Mouse (Mus musculus) adrenal gland (tissue): ENCODE data around the gene Pde10a.

Experiments used
- intact Hi-C: fragments of 180-260 bp; cut with DNase I; formaldehyde crosslinking; loops from one replicate; pipeline ENCODE4 v1.15.1; 2025

Gene Pde10a

DNA sequence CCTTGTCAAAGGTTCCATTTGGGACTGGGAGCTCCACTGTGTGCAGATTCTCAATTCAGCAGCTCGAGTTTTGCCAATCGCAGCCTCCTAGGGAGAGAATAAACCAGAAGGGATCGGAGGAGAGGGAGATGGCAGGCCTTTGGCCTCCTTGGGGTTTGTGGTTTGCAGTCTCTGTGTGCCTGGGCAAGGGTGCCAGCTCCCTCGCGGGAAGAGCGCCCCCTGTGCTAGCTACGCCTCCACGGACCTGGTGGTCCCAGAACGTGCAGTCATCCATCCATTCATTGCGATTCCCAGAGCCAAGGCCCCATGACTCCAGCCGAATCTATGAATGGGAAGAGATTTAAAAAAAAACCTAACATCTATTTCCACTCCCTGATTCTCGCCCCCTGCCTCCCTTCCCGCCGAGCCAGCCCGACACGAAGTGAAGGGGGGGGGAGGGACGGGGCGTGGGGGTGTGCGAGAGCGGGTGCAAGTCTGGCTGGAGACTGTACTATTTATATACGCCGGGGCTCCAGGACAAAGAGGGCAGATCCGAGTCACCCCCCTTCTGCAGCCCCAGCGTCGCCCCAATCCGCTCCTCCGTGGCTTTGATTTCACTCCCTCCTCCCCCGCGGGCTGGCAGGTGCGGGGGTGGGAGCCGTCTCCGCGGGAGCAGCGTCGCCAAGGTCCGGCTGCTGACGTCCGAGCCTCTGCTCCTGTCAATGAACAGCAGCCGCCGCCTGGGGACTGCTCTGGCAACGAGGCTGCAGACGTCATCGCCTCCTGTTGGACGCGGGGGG, 596 bp upstream of the Pde10a start:
- intact Hi-C loops = no loop called here

DNA sequence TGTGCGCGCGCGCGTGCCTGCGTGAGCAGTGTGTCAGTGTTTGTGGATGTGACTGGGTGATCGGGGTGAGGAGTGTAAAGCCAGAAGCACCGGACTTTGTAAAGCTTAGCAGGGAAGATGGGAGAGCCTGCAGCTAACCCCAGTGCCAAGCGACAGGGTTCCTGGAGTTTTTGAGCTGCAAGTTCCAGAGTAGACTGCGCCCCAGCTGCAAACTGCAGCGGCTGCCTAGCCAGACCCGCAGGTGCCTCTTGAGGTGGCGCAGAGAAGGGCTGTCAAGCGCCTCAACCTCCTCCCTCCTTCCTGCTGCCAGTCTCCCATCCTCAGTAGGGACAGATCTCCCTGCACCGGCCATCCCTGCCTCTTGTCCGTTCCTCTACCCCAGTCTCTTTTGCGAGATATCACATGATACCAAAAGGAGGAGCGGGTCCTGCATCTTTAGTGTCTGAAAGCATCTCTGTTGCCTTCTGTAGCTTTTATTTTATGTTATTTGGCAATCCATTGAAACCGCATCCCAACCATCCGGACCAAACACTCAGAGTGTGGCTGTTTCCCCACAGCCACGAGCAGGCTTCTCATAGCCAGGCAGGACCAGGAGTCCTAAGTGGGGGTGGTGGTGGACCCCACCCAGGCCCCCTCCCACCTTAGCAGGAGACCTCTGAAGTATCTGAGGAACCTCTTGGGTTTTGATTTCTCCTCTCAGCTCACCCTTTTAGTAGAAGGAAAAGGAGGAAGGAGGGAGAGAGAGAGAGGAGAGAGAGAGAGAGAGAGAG, 984 bp downstream of the Pde10a start:
- intact Hi-C loops = no loop called here

DNA sequence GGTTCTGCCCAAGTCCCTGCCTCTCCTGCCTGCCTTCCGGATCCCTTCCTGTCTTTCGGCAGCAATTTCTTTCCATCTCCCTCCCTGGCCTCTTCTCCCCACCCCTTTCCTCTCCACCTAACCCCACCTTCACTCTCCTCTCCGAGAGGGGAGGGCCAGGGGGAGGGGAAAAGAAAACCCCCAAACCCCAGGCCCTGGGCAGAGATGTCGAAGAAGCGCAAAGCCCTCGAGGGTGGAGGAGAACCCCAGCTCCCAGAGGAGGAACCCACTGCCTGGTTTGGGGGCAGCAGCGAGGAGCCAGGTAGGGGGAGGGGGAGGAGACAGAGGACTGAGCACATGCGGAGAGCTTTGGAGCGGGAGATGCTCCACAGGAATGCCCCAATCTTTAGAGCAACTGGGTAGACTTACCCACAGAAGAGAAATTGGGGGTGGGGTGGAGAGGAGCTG, 1.7 kb downstream of the Pde10a start:
- intact Hi-C loops = no loop called here

DNA sequence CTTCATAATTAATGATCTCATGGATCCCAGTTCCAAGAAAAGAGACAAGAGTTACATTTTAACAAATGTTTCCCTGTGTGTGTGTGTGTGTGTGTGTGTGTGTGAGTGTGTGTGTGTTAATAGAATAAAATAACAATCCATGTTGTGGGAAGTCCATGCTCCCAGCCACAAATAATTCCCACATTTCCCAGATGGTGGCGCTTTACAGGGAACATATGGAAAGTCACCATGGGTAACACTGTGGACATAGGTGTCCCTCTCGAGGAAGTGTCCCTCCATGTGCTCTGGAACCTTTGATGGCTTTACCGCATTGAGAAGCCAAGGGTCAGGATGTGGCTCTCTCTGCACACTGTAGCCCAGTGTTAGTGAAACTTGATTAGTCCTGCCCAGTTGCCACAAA, 3.5 kb downstream of the Pde10a start:
- intact Hi-C loops = no loop called here

DNA sequence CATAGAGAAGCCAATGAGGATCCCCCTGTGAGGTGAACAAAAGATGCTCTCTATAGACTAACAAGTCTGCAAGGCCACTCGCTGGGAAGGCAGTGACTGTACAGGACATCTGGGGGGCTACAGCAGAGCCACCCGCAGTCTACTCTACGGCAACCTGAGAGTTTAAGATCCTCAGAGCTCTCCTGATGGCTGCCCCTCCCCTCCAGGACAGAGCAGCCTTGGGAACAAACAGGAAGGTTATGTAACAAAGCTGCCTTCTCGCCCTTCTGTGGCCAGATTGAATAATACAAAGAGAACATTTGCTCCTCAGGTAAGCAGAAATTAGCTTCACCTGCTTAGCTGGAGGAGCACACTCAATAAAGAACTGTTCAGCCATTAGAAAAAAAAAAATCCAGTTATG, 7.4 kb downstream of the Pde10a start:
- intact Hi-C loops = loop anchor here (2.0 kb wide), 1 partner anchor 44 kb away; no protein-coding TSS in a partner anchor

DNA sequence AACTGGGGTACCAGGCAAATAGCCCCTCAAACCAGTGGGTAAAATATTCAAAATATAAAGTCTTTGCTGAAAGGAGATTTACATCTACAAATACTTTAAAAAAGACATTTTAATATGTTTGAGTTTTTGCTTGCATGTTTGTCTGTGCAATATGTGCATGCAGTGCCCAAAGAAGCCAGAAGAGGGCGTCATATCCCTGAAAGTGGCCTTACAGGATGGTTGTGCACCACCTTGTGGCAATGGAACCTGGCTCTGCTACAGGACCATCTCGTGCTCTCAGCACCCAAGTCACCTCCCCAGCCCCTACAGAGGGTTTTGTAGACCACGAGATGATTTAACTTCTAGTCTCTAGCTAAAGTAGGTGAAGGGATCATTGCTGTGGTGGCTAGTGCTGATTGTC, 8.7 kb downstream of the Pde10a start:
- intact Hi-C loops = loop anchor here (2.0 kb wide), 1 partner anchor 43 kb away; no protein-coding TSS in a partner anchor

DNA sequence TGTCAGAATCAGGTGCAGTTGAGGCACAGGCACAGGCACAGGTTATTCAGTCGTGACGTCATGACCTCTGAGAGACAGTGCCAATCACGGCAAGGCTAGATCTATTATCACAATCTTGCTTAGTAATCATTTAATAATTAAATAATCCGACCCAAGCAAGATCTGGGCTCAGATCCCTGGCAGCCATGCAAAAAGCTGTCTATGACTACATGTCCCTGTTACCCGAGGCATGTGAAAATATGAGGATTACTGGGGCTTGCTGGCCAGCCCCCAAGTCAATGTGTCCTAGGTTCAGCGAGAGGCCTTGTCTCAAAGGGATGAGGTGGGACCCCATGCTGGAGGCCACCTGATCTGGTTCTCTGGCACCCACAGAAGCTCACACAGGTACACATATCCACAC, 11.3 kb downstream of the Pde10a start:
- intact Hi-C loops = loop anchor here (2.0 kb wide), 1 partner anchor 56 kb away; no protein-coding TSS in a partner anchor

DNA sequence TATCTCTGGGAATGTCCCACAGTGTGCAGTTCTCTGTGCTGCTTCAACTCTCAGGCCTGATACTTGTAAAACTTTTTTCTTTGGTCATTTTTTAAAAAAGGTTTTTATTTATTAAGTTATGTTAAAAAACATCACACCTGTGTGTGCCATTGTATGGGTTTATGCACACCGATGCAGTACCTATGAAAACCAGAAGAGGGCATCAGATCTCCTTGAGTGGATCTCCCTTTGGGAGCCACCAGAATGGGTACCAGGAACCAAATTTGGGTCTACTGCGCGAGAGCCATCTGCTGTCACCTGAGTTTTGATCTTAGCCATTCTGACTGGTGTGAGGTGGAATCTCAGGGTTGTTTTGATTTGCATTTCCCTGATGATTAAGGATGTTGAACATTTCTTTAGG, 12.9 kb downstream of the Pde10a start:
- intact Hi-C loops = no loop called here

DNA sequence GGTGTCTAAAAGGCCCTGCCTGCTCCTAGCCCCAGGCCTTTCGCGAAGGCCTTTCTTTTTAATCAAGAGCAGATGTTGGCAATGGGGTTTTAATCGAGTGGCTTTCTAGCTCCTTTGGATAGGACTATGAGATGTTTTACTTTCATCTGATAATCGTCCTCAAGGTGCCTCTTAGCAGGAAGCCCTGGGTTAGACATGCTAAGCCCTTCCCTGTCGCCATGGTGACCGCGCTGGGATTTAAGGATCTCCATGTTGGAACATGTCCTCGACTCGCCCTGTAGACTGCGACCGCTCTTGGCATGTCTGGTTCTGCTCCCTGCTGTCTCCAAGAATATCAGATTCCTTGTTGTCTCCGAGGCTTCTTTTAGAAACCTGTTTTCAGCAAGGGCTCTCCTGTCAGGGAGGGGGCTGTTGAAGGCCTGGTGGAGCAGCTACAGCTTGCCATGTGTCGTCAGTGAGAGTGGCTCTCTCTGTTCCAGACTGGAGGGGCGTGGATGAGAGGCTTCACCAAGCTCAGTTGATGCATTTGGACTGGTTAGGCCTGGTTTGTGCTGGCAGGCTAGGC, 16.9 kb downstream of the Pde10a start:
- intact Hi-C loops = no loop called here

DNA sequence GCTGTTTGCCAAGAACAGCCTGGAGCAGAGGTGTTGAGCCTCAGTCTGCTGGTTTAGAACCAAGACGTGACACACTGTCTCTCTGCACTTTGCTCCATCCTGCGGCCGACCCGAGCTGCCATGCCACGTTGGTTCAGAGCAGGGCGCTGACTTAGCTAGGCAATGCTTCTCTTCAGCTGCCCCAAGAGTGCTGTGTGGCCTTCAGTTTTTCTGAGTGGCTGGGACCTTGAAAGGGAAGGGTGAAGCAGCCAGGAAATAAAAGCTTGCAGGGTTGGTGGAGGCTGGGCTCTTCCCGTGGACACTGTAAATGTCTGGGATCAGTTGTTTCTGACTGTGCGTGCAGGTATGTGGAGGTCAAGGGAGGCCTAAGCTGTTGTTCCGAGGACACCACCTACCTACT, 21.2 kb downstream of the Pde10a start:
- intact Hi-C loops = no loop called here

DNA sequence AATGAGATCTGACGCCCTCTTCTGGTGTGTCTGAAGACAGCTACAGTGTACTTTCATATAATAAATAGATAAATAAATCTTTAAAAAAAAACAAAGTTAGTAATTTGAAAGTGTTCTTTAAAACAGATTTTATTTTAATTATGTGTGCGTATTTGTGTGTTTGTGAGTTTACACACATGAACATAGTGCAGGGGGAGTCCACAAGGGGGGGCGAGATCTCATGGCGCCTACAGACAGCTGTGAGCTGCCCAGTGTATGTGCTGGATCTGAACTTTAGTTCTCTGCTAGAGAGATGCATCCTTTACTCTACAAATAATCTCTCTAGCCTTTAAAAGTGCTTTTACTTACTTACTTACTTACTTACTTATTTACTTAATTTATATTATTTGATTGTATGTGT, 23.6 kb downstream of the Pde10a start:
- intact Hi-C loops = no loop called here

DNA sequence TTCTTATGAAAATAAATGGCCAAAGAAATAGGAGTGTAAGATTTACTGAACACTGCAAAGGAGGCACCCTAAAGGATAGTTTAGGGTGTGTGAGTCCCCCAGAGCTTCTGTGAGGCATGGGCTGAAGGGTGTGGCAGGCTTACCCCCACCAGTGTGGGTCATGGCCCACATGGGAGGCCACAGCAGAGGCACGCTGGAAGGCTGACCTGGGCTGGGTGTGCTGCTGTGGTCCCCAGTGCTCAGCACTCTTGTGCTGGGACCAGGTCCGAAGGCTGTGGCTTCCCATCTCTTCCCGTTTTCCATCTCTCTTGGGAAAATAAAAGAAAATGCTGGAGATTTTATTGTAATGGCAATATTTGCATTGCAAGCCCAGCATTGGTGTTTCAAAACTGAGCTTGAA, 26.5 kb downstream of the Pde10a start:
- intact Hi-C loops = no loop called here

DNA sequence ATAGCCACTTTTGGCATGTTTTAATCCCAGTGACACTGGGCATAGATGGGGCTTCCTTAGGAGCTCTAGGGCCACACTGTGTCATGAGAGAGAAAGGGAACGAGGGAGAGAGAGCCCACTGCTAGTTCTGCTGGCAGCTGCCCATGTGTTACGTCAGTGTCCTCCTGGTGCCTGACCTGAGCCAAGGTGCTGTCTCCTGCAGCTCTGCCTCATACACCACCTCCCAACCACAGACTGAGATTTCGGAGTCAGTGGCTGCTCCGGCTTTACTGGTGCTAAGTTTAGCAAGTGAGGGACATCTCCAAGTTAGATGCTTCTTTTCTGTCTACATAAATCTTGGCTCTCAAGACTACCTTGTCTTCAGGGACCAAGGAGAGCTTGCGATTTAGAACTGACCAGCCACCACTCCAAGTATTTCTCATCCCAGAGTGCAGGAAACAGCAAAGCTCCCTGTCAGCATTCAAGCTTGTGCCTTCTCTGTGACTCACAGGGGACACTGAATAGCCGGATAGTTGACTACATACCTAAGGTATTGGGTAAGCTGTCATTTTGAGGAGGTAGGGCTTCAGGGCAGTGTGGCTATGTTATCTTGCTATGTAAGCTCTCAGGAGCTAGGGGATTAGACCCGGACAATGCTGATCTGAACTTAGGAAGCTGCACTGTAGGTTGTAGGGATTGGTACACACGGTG, 27.3 kb downstream of the Pde10a start:
- intact Hi-C loops = no loop called here

DNA sequence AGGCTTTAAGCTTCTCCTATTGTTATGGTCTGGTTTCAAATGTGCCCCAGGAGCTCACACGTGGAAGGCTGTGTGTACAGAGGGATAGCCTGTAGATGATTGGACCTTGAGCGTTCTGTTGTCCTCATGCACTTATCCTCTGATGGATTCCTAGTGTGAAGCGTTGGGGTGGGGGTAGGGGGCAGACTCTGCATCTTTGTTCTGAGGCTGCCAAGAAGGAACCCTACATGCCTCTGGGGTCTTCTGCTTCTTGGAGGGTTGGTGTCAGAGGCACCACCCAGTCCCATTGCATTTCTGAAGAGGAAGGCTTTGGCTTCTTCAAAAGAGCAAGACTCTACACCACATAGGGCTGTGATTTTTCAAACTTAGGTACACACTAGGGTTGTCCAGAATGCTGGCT, 28.4 kb downstream of the Pde10a start:
- intact Hi-C loops = no loop called here

DNA sequence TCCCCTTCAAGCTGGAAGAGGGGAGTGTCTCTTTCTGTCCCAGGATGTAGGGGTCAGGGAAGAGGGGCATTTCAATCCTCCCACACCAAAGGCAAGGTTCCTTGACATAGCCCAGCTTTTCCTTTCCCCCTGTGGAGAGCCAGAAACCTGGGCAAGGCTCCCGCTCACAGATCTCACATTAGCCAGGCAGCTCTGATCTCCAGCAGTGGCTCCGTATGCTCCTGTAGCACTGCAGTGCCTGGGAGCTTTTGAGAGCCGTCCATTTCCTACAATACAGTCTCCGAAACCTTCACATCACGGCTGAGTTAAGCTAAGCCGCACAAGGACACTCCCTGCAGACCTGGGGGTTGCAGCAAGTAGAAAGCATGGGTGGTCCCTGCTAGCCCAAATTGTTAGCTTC, 29.0 kb downstream of the Pde10a start:
- intact Hi-C loops = no loop called here

DNA sequence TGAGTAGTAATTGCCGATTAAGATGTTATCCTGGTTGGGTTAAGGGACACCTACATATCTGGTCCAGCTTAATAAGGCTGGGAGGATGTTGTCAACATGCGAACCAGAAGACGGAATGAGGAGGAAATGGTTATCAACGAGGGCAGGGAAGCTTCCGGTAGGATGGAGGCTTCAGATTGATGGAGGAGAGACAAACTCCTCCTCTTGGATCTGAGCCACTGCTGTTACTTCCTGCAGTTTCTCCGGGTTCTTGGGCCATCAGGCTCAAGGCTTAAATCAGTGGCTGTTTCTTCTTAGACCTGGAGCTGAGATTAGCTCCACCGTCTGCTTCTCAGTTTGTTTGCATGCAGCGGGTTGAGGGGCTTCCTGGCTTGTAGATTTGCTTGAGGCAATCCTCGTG, 30.6 kb downstream of the Pde10a start:
- intact Hi-C loops = no loop called here

DNA sequence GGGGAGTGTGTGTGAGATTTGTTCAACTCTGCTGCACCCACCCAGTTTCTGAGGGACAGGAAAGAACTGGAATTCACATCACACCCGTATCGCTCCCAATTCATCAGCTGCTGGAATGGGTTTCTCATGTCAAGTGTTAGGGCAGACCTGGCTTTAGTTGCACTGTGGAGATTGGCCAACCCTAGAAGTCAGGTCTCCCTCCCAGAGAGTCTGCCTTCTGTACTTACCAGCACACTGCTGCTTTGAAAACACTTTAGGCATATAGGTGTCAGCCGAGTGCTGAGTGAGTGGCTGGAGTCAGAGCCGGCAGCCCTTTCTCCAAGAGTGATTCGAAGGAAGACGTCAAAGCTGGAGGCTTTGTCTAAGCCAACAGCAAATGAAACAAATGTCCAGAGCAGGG, 31.1 kb downstream of the Pde10a start:
- intact Hi-C loops = no loop called here

DNA sequence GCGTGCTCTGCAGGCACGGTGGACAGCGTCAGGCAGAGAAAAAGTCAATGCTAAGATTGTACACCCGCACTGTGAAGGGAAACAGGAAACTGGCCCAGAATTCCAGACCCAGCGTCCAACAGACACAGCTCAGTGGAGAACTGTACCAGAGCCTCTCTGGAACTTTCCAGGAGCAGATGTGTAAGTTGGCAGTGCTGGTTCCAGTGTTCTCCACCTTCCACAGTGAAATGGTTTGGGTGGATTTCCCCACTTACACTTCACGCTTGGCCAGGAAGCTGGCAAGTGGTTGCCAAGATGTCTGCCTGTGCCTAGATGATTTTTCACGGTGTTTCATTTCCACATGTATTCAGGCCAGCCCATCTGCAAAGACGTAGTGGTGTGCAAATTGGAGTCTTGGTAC, 32.8 kb downstream of the Pde10a start:
- intact Hi-C loops = no loop called here

DNA sequence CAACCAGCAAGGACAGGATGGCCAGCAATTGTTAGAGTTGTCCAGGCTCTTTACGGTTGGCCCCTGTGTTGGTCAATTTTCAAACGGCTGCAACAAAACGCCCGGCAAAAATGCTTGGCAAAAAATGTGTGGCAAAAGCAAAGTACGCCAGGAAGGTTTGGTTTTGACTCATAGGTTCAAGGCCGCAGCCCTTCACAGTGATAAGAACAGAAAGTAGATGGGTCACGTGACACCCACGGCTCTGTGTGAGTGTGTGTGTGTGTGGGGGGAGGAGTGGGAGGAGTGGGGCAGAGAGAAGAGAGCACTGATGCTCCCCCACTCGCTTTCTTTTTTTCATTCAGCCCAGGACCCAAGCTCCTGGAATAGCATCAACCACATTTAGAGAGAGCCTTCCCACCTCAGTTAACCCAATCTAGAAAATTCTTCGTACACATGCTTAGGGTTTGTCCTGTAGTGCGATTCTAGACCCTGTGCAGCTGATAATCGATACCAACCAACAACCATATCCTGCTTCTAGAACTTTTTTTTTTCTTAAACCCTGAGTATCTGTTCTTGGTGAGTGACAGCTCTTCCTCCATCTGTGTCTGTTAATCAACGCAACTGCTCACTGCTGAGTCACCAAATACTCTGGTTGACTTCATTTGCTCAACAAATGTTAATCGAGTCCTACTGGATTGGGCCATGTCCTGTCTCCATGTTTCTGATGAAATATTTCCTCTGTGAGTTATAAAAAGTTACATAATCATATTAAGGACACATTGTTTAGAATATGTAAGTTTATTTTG, 37.1 kb downstream of the Pde10a start:
- intact Hi-C loops = no loop called here

DNA sequence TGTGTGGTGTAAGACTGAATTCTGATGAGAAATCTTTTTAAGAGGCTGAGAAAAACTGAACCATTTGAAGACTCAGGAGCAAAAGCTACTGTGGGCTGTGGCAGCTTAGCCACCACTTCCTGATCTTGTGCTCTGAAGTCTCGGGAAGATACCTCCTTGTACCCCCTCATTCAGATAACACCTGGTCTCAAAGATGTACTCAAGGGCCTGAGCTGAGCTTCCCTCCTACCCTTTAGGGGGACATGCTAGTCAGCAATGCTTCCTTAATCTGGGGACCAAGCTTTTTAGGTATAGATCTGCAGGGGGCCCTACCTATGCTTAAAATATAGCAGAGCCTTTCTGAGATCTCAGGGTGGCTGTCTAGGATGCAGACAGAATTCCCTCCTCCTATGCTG, 37.7 kb downstream of the Pde10a start:
- intact Hi-C loops = no loop called here

DNA sequence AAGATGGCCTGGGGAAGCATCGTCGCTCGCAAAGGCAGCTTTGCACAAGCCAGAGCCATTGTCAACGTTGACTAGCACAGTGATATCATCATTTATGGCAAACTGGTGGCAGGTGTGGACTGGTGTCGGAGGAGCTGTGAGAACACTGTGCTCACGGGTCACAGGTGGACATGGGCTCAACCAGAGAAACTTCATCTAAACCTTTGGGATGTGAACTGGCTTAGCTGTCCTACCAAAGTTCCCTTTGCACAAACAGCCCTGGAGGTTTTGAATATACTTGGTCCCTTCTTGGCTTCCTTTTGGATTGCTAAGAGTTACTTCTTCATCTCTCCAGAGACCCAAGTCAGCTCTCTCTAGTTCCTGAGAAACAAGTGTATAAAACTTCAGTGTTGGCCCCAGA, 41.7 kb downstream of the Pde10a start, which contains the start of gene Gm17087:
Gm17087 (minus strand) TSS at position 101 of the 400 bp plus-strand sequence.
- intact Hi-C loops = no loop called here
